Mouse (Mus musculus) forebrain, embryonic 11.5 days (tissue): Measurements from ENCODE around the gene Tenm3. TPM values are rescaled to one million over a fixed set of nuclear protein-coding genes. Genes with fewer than 3 reads are reported as not detected.

Experiments used
- ATAC-seq: fragments of 200-750 bp; cut with Nextera tagmentation; replicated peaks from 2 replicates; pipeline ENCODE4 v1.8.0; 2017; ENCODE audit warnings: moderate TSS enrichment; ENCODE audit not compliant: low FRiP score
- DNase-seq: peaks from one replicate; pipeline ENCODE4 v3.0.0-alpha.2; 2017; ENCODE audit warnings: low spot score
- H3K27ac ChIP-seq: fragments of 300-500 bp; sonication (generic); 2 replicates; pipeline ENCODE4 v1.5.1; 2014; ENCODE audit warnings: low read depth, low read length
- H3K27me3 ChIP-seq: fragments of 300-500 bp; sonication (generic); 2 replicates; pipeline ENCODE4 v1.6.1; 2014; ENCODE audit warnings: mild to moderate bottlenecking, low read length, mixed read lengths; ENCODE audit not compliant: control insufficient read depth, insufficient read depth
- H3K36me3 ChIP-seq: fragments of 300-500 bp; sonication (generic); 2 replicates; pipeline ENCODE4 v1.6.1; 2014; ENCODE audit warnings: mild to moderate bottlenecking, low read length, moderate library complexity, mixed read lengths; ENCODE audit not compliant: control insufficient read depth, insufficient read depth
- H3K4me1 ChIP-seq: fragments of 300-500 bp; sonication (generic); replicated peaks from 2 replicates; pipeline ENCODE4 v1.6.1; 2014; ENCODE audit warnings: low read length, mixed read lengths; ENCODE audit not compliant: control insufficient read depth, insufficient read depth
- H3K4me2 ChIP-seq: fragments of 300-500 bp; sonication (generic); 2 replicates; pipeline ENCODE4 v1.6.1; 2014; ENCODE audit warnings: low read depth, mild to moderate bottlenecking, low read length, moderate library complexity, mixed read lengths; ENCODE audit not compliant: severe bottlenecking
- H3K4me3 ChIP-seq: fragments of 300-500 bp; sonication (generic); 2 replicates; pipeline ENCODE4 v1.5.1; 2014; ENCODE audit warnings: low read depth, low read length
- H3K9ac ChIP-seq: fragments of 300-500 bp; sonication (generic); 2 replicates; pipeline ENCODE4 v1.6.1; 2014; ENCODE audit warnings: low read length
- H3K9me3 ChIP-seq: fragments of 300-500 bp; sonication (generic); 2 replicates; pipeline ENCODE4 v1.6.1; 2016; ENCODE audit warnings: low read length, mixed read lengths; ENCODE audit not compliant: control insufficient read depth
- WGBS: fragments of 180-500 bp; shearing (Covaris S2); extraction: QIAGEN DNeasy Blood & Tissue Kit; methylation state at CpG from one replicate; pipeline ENCODE4 v1.1.7; 2014; 5-methylcytosine and 5-hydroxymethylcytosine counted together
- polyA plus RNA-seq: library from polyadenylated mRNA; unstranded; fragments of >200 nt; fragmentation: Nextera tagmentation; extraction: Ambion mirVana; gene quantifications from 2 replicates; pipeline ENCODE4 v1.2.1, GENCODE M21; 2014

The Tenm3 gene
- polyA plus RNA-seq, 1 experiment from 2014 or later = 48.1 TPM

GRCm38 (mm10) chr8:48445690-48446089, 398.1 kb downstream of the Tenm3 start:
- Histone ChIP-seq H3K27me3 (no peaks in the 10 kb centered on the region), H3K9ac (no peak overlapping the region), H3K9me3 (no peaks in the 10 kb centered on the region), H3K4me1 (peaks cover 3% of the 10 kb centered on the region; the same call in 1 of the 2 replicates), H3K27ac (no peak overlapping the region), H3K4me3 (no peak overlapping the region), H3K36me3 (no peaks in the 10 kb centered on the region), H3K4me2 (no peak overlapping the region)
- 84% methylated on average over 4 of the region's 4 CpGs for whole genome bisulfite sequencing
- no peak for ATAC-seq
- DNase-seq = no peak

GRCm38 (mm10) chr8:48439491-48439890, 404.3 kb downstream of the Tenm3 start:
- no peaks in the 10 kb centered on the region for H3K9me3 ChIP-seq
- ATAC-seq (no peak), DNase-seq (no peak)
- H3K36me3 ChIP-seq = no peaks in the 10 kb centered on the region
- H3K27ac ChIP-seq = no peak overlapping the region
- H3K4me1 ChIP-seq = peaks cover 4% of the 10 kb centered on the region; the same call in 1 of the 2 replicates
- H3K9ac ChIP-seq = no peak overlapping the region
- H3K4me2 ChIP-seq = no peak overlapping the region
- WGBS = 93% methylated on average over 12 of the region's 12 CpGs
- no peaks in the 10 kb centered on the region for H3K27me3 ChIP-seq
- no peak overlapping the region for H3K4me3 ChIP-seq

GRCm38 (mm10) chr8:48437523-48438207, 406.1 kb downstream of the Tenm3 start:
- Histone ChIP-seq H3K4me1 (peaks cover 4% of the 10 kb centered on the region; the same call in 1 of the 2 replicates), H3K27me3 (no peaks in the 10 kb centered on the region), H3K36me3 (no peaks in the 10 kb centered on the region), H3K9me3 (no peaks in the 10 kb centered on the region), H3K4me3 (no peak overlapping the region), H3K9ac (no peak overlapping the region), H3K27ac (no peak overlapping the region), H3K4me2 (peak overlapping the region; percentile 22; the same call in 1 of the 2 replicates)
- ATAC-seq (peak; percentile 69), DNase-seq (no peak)
- WGBS = 20% methylated on average over 16 of the region's 16 CpGs

GRCm38 (mm10) chr8:48425101-48425500, 418.6 kb downstream of the Tenm3 start:
- H3K27me3 ChIP-seq = no peaks in the 10 kb centered on the region
- no peaks in the 10 kb centered on the region for H3K4me1 ChIP-seq
- ATAC-seq = no peak
- 88% methylated on average over 11 of the region's 11 CpGs for WGBS
- H3K27ac ChIP-seq = no peak overlapping the region
- no peaks in the 10 kb centered on the region for H3K36me3 ChIP-seq
- H3K9ac ChIP-seq = no peak overlapping the region
- no peak for DNase-seq
- no peaks in the 10 kb centered on the region; the same call in 1 of the 2 replicates for H3K9me3 ChIP-seq
- no peak overlapping the region for H3K4me2 ChIP-seq
- H3K4me3 ChIP-seq = no peak overlapping the region

GRCm38 (mm10) chr8:48417714-48418113, 426.0 kb downstream of the Tenm3 start:
- no peaks in the 10 kb centered on the region; the same call in 1 of the 2 replicates for H3K9me3 ChIP-seq
- H3K4me2 ChIP-seq = no peak overlapping the region
- H3K4me1 ChIP-seq = no peaks in the 10 kb centered on the region
- no peaks in the 10 kb centered on the region for H3K36me3 ChIP-seq
- H3K27me3 ChIP-seq = no peaks in the 10 kb centered on the region
- DNase-seq (no peak), ATAC-seq (no peak)
- no peak overlapping the region for H3K9ac ChIP-seq
- H3K27ac ChIP-seq = no peak overlapping the region
- WGBS = 81% methylated on average over 11 of the region's 11 CpGs
- no peak overlapping the region for H3K4me3 ChIP-seq

- no peak overlapping the region for H3K9ac ChIP-seq
- H3K27me3 ChIP-seq = no peaks in the 10 kb centered on the region
- peaks cover 7% of the 10 kb centered on the region; the same call in 1 of the 2 replicates for H3K9me3 ChIP-seq
- H3K4me1 ChIP-seq = no peaks in the 10 kb centered on the region
- H3K36me3 ChIP-seq = peaks cover 6% of the 10 kb centered on the region; the same call in 1 of the 2 replicates
- DNase-seq = no peak
- no peak overlapping the region for H3K27ac ChIP-seq
- no peak overlapping the region for H3K4me2 ChIP-seq
- ATAC-seq = no peak
- WGBS = 96% methylated on average over 8 of the region's 8 CpGs
- H3K4me3 ChIP-seq = no peak overlapping the region
Measured at GRCm38 (mm10) chr8:48410916-48411315, 432.8 kb downstream of the Tenm3 start.

GRCm38 (mm10) chr8:48400572-48400972, 443.2 kb downstream of the Tenm3 start:
- H3K9me3 ChIP-seq = no peaks in the 10 kb centered on the region
- DNase-seq = peak; percentile 72
- peak overlapping the region; percentile 40 for H3K4me2 ChIP-seq
- no peak overlapping the region for H3K4me3 ChIP-seq
- H3K36me3 ChIP-seq = no peaks in the 10 kb centered on the region
- no peak overlapping the region for H3K27ac ChIP-seq
- H3K4me1 ChIP-seq = peaks cover 2% of the 10 kb centered on the region; the same call in 1 of the 2 replicates
- H3K9ac ChIP-seq = no peak overlapping the region; the same call in 1 of the 2 replicates
- peak; percentile 90 for ATAC-seq
- 18% methylated on average over 12 of the region's 12 CpGs for WGBS
- no peaks in the 10 kb centered on the region for H3K27me3 ChIP-seq

GRCm38 (mm10) chr8:48385833-48386232, 457.9 kb downstream of the Tenm3 start:
- Histone ChIP-seq H3K4me2 (no peak overlapping the region), H3K9me3 (no peaks in the 10 kb centered on the region), H3K27me3 (no peaks in the 10 kb centered on the region), H3K27ac (no peak overlapping the region), H3K4me1 (no peaks in the 10 kb centered on the region), H3K9ac (no peak overlapping the region), H3K4me3 (no peak overlapping the region), H3K36me3 (no peaks in the 10 kb centered on the region)
- ATAC-seq (no peak), DNase-seq (no peak)
- WGBS = 88% methylated on average over 10 of the region's 10 CpGs

- DNase-seq (no peak), ATAC-seq (no peak)
- no peaks in the 10 kb centered on the region for H3K36me3 ChIP-seq
- H3K27ac ChIP-seq = no peak overlapping the region
- no peaks in the 10 kb centered on the region for H3K9me3 ChIP-seq
- H3K27me3 ChIP-seq = no peaks in the 10 kb centered on the region
- WGBS = 91% methylated on average over 12 of the region's 12 CpGs
- no peak overlapping the region for H3K4me3 ChIP-seq
- no peak overlapping the region for H3K4me2 ChIP-seq
- no peak overlapping the region for H3K9ac ChIP-seq
- no peaks in the 10 kb centered on the region for H3K4me1 ChIP-seq
Measured at GRCm38 (mm10) chr8:48380035-48380434, 463.7 kb downstream of the Tenm3 start.
